Mouse (Mus musculus) urinary bladder, postnatal 36 days (tissue): ENCODE measurements around the gene Ccm2.
"Not testable (repeated sequence)": the region's sequence is repeated elsewhere in the genome, so short reads cannot be mapped to it uniquely, and the experiment has no call there.

ENCODE experiments used
- DNase-seq, 2 experiments: peaks; one replicate each; pipeline ENCODE4 v3.0.0; 2022; ENCODE audit warnings: low spot score in 2 of 2, mixed read lengths in 1 of 2

The Ccm2 gene

DNA sequence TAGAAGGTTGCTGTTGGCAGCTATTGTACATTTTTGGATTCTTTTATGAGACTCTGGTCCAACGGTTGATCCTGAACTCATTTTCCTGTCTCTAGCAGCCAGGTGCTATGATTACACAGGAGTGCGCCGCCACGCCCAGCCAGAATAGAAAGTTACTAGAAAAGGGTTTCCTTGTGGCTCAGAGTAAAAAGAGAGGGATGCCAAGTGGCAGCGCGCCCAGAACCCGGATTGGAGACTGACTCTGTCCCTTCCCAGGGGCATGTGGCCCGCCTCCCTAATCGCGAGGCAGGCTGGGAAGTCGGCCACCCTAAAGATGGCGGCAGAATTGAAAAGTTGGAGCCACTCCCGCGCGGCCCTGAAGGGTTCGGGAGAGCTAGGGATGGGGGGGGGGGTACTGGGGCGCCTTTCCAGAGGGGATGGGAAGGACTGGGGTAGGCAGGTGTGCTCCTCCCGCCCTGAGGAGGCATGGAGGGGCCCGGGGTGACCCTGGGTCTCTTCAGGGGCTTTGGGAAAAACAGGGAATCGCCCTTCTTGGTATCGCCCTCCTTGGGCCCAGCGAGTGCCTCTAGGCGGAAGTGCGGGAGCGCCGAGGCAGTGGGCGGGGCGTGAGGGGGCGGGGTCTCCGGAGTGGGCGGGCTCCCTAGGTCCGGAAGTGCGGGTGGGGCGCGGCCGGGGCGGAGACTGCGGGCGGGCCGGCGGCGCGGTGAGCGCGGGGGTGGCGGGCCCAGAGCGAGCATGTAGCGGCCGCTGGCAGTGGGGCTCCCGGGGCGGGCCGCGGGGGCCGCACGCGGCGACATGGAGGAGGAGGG lies at the start of gene Ccm2:
Ccm2 (plus strand) TSS at position 683 of the 809 bp plus-strand sequence.
- DNase-seq: peak; percentile 94 to 98

DNA sequence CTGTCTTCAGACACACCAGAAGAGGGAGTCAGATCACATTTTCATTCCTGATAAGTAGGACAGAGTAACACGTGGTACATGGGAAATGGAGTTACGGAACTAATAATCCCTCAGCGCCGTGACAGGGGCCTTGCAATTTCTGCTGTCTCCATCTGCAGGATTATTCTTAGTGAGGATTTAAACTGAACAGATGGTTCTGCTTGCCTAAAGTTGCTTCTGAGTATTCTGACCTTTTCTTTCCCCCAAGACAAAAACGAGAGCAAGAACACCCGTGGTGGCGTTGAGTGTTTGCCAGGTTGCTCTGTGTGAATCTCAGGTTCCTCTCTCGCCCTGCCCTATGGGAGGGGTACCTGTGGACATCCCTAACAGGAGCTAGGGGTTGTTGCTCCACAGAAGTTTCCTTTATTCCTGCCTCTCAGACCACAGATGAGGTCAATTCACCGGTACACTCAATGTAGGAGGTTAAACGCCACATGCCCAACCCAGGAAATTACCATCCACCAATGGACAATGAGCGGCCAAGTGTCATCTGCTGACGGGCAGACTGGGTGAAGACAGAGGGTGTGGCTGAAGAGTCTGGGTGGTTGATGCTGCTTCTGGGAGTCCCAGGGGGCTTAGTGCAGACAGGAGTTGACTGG lies 49.3 kb upstream of the Ccm2 start:
- DNase-seq: no peak

DNA sequence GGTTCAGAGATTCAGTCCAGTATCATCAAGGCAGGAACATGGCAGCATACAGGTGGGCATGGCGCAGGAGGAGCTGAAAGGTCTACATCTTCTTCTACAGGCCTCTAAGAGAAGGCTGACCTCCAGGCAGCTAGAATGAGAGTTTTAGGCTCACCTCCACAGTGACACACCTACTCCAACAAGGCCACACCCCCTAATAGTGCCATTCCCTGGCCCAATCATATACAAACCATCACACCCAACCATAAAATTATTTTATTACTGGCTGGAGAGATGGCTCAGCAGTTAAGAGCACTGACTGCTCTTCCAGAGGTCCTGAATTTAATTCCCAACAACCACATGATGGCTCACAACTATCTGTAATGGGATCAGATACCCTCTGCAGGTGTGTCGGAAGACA lies 44.2 kb upstream of the Ccm2 start:
- DNase-seq: no peak

DNA sequence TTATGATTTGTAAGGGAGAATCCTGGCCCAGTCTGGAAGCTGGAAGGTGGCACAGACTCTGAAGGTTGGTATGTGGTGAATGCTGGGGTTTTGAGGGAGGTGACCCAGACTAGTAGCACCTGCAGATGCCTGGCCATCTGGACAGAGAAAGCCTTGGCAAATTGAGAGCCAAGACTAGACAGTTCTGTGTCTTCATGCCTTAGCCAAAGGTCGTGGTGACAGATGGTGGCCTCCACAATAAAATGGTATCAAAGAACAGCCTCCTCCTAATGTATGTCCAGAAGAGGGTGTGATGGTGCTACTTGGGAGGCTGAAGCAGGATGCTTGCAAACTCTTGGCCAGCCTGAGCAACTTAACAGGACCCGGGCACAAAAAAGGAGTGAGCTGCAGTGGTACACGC lies 42.5 kb upstream of the Ccm2 start:
- DNase-seq: no peak

DNA sequence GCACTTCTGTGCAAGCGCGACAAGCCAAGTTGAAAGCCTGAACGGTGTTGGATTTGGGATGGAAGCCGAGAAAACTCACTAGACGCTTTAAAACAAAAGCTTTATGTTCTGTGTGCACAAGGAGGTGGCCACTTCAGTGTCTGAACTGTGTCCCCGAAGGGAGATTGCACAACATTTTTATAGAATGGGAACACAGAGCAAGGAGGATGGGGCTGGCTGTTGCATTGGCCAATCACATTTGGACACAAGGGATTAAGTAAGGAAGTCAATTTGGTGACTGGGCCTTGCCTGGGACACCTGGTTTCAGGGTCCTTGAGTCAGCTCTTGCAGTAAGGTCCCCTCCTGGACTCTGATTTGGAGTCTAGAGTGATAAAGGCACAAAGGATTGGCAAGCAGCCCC lies 42.0 kb upstream of the Ccm2 start:
- peak; percentile 45 to 47 for DNase-seq

DNA sequence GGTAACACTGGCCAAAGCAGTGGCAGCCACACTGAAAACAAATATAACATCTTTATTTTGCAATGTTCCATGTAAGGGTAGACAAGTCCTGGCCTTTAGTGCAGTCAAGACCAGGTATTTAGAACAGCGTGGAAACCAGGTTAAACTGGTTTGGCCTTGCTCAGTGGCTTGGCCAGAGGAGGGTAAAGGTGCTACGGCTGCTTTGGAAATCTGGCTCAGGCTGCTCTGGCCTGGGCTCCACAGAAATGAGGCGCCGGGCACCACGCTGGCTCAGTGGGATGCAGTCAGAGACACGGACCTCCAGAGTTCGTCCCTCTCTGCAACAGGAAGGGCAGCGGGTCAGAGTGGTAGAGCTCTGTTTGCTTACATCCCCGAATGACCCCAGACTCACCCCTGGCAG lies 40.2 kb upstream of the Ccm2 start:
- DNase-seq: peak in 1 of 2 experiments; percentile 60

DNA sequence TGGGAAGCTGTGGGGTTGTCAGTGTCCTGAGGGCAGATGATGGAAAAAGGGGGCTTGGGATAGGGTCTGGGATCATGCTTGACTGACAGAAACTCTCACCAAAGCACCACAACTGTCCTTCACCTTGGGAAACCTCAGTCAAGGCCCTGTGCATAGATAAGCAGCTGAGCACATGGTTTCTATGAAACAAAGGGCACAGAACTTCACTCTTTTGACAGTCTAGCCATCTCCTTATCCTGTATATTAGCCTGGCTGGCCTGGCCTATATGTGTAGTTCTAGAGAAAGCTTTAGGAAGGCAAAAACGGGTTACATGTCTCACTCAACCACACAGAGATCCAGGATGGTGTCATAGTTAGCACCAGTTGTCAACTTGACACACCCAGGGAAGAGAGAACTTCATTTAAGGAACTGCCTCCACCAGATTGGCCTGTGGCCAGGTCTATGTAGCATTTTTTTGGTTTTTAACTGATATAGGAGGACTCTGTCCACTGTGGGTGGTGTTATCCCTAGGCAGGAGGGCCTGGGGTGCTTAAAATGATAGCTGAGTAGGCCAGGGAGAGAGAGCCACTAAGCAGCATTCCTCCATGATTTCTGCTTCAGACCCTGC lies 38.3 kb upstream of the Ccm2 start:
- no peak for DNase-seq

DNA sequence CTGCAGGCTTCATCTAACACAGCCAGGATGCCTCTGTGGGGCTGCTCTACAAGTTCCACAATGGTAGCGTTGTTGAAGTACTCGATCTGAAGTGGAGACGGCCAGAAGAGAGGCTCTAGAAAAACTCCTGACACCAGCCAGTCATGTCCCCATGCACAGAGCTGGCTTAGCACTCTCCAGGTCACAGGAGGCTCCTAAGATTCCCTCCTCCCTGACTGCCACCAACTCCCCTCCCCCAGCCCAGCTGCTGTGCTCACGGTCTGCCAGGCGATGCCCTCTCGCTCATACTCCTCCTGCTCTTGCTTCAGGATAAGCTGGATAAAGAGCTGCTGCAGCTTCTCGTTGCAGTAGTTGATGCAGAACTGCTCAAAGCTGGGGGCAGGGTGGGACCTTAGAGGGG lies 31.9 kb upstream of the Ccm2 start:
- DNase-seq: no peak

DNA sequence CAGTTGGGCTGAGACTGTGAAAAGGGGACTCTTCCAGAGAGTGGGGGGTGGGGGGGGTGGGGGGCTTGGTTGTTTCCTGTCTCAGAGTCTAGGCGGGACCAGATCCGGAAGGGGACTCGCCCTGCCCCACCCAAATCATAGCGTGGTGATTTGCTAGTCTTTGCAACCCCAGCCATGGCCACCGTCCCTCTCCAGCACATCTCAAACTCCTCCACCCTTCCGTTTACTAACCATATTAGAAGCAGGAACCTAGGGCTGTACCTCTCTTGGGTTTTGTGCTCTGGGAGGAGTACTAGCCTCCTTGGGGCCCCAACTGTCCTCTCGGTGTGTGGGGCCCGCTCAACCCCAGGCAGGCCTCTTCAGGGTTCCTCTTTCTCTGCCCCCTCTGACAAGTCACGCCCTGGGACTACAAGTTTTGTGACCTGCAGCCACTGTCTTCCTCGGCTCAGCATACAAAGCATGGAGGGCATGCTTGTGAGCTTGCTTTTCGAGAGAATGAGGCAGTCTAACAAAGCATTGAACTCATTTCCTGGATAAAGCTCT lies 27.1 kb upstream of the Ccm2 start:
- no peak for DNase-seq

DNA sequence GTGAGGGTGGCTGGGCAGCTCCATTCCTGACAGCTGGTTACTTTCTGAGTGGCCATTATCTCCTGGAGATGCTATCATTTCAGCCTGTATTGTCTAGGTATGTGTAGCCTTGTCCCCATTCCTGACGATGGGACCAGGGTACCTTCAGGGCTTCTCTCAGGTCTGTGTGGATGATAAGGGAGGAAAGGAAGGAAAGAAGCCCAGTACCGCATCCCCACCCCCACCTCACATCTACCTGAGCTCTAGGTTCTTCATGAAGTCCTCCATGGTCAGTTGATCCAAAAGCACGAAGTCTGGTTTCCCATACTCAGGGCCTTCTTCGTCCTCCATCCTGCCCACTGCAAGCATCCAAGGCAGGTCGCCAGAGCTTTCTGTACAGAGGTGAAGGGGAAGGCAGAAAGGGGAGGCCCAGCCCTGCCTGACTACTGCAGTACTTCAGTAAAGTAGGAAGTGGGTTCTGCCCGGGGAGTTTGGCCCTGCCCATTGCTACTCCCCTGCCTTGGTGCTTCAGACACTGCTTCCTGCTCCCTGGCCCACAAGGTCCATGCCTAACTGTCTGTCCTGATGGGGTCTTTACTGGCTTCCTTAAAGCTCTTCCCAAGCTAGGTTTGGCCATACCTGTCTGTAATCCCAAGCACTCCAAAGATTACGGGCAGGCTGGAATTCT lies 26.0 kb upstream of the Ccm2 start, which contains the start of gene Myo1g:
Myo1g (minus strand) TSS at position 459 of the 667 bp plus-strand sequence.
- DNase-seq: no peak

DNA sequence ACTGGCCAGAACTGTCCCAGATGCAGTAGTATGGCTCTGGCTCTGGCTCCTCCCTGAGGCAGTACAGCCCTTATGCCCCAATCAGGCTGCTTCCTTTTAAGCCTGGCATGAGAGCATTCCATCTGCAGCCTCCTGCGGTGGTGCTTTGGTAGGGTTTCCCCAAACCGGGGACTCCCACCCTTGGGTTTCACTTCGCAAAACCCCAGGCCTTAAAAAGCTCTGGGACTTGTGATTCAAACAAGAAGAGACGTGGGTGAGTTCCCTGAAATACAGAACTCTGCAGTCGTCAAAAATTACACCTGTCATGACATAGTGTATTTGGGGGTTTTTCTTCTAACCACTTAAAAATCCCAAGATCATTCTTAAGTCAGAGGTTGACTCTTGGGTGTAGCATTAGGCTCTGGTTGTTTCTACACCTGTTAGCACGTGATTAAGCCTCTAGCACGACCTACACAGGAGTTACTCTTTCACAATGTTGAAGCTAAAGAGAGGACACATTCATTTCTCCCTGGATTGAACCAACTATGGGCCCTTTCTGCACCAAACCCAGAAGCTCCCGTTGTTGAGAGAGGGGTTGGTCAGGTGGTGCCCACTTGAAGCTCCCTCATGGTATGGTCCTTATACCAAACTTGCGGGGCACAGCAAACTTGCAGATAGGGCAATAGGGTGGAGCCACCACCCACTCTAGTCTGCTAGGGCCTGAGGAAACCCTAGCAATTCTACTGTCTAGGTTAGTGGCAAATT lies 23.7 kb upstream of the Ccm2 start:
- no peak for DNase-seq

DNA sequence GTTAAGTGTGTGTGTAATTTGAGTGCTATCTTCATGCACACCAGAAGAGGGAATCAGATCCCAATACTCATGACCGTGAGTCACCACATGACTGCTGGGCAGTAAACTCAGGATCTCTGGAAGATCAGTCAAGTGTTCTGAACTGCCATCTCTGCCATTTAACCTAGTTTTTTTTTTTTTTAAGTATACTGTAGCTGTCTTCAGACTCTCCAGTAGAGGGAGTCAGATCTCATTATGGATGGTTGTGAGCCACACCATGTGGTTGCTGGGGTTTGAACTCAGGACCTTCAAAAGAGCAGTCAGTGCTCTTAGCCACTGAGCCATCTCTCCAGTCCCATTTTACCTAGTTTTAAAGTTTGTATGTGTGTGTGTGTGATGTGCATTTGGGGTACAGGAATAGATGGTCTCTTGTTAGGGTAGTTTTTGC lies 23.0 kb upstream of the Ccm2 start:
- DNase-seq: no peak

DNA sequence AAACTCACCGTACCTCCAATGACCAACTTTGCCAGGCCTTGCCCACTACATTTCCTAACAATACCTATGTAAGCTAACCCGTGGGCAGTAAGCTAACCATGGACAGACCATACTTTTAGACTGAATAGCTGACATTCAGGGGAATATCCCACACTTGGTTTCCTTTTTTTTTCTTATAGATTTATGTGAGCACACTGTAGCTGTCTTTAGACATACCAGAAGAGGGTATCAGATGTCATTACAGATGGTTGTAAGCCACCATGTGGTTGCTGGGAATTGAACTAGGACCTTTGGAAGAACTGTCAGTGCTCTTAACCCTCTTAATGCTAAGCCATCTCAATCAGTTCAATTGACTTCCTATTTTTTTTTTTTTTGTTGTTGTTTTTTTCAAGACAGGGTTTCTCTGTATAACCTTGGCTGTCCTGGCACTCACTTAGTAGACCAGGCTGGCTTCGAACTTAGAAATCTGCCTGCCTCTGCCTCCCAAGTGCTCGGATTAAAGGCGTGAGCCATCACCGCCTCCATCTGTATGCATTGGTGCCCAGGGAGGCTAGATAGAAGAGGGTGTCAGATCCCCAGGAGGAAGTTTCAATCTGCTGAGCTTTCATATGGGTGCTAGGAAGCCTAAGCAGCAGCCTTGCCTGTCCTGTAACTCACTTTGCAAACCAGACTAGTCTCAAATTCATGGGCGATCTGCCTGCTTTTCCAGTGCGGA lies 22.4 kb upstream of the Ccm2 start:
- DNase-seq: no peak

DNA sequence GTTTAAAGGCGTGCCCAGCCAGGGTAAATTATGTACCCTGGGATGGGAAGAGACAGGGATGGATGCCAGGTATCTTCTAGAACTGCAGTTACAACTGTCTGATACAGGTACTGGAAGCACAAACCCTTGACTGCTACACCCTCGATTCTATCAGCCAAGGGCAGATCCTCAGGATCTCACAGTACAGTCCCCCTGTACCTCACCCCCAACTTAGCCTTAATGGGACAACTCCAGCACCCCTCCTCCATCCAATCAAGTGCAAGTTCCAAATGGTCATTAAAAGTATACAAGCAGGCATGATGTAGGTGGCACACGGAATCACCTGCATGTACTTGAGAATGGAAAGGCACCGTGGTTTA lies 21.8 kb upstream of the Ccm2 start:
- DNase-seq: no peak

DNA sequence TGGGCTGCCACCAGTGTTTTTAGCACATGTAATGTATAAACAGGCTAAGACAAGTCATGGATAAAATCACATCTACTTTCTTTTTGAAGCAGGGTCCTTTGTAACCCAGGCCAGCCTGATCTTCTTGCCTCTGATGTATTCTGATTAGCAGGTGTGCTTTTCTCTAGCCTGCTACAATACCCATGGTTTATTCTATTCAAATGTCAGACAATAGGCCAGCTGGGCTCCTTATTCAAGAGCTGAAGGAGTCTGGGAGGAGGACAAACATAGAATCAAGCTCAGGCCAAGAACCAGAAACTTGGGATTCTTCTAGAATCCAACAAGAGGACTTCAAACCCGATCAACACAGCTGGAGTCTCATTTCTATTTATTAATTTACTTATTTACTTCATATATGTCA lies 21.4 kb upstream of the Ccm2 start:
- no peak for DNase-seq

DNA sequence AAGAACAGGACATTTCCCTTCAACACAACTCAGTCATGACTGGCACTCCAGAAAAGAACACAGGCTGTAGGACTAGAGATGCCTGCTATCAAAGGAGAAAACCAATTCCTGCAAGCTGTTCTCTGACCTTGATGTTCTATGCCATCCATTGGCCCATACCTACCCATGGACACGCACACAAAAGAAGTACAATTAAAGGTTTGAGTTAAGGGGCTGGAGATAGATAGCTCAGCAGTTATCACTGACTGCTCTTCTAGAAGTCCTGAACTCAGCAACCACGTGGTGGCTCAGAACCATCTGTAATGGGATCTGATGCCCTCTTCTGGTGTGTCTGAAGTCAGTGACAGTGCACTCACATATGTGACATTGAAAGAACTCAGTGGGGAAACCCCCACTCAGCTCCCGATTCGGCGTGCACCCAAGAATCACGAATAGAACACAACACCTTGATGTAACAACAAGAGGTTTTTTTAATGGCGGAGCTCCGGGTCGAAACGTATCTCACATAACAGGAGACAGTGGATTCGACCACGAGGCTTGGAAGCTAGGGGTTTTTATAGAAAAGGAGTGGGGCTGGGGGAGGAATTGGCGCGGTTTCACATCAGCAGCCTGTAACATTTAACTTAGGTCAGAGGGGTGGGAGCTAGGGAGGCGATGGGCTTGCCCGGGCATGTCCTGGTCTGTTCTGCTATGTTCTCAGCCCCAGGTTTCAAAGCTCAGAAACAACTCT lies 20.0 kb upstream of the Ccm2 start:
- not testable (repeated sequence) for DNase-seq

DNA sequence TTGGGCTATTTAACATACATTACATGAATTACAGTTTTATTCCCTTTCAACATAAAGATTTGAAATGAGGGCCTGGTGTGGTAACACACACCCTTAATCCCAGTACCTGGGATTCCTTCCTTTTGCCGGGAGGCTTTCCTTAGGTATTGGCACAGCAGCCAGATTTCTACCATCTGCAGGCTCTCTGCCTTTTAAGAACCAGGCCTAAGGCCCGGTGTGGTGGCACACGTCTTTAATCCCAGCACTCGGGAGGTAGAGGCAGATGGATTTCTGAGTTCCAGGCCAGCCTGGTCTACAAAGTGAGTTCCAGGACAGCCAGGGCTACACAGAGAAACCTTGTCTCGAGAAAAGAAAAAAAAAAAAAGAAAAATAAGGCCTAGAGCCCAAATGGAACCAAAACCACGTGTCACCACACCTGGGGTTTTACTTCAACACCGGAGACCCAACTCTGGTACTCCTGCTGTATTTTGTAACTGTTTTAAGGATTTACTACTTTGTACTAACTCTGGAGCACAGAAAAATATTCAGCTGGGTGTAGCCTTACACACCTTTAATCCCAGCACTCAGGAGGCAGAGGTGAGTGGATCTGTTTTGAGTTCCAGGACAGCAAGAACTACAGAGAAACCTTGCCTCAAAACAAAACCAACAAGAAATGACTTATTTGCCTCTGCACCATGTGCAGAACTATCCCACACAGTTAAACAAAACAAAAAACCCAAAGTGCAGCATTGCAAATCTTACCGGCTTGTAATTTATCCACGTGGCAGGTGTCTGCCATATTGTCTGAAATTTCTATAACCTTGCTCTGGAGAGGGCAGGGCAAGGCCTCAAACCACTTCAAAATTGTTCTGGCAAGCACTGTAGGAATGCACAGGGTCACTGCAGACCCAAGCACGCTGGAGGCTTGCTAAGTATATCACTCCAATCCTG lies 19.2 kb upstream of the Ccm2 start:
- no peak for DNase-seq

DNA sequence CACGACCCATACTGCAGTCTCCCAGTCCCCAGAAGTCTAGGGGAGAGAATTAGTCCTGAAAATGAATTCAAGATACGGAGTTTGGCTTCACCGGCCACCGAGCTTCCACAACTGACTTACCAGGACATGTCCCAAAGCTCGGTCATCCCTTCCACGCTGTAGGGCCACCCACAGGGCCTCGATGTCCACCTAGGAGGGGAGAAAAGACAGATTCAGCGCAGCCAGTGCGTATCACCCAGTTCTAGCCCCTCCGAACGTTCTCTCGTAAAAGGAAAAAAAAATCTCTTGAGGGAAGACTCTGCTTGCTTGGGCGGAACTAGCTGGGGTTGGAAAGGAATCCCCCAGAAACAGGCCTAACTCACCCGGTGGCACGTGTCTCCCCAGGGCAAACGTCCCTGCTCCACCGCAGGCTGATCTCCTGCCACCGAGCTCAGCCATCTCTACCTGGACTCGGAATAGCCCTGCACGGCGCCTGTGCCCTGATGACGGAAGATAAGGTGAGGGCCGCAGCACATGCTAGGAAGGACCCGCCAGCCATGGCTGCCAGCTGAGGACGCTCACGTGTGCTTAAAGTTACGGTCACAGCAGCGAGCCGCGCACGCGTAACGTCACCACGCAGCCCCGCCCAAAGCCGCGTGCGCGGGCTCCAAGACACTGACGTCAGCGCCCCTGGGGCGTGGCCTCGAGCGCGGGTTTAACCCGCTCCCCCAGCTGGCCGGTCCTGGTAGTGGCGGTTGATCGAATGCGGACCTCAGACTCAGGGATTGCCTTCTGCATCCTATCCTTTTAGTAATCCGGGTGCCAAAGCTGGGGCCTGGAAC lies 18.3 kb upstream of the Ccm2 start:
- peak; percentile 96 to 97 for DNase-seq
